Mouse (Mus musculus): ENCODE data around the gene Pphln1. TPM values are rescaled to one million over a fixed set of nuclear protein-coding genes. Genes with fewer than 3 reads are reported as not detected.

The Pphln1 gene
- polyA plus RNA-seq, 1 experiment from 2014 or later: 28.4 TPM

GRCm38 (mm10) chr15:93414456-93414855 is 16.3 kb downstream of the Pphln1 start:
- Histone ChIP-seq H3K4me3 (ENCODE audit: low read depth, low read length) (no peak overlapping the region), H3K9me3 (ENCODE audit: control insufficient read depth, low read length) (no peaks in the 10 kb centered on the region), H3K36me3 (ENCODE audit: control insufficient read depth, insufficient read depth, low read length) (peaks cover 12% of the 10 kb centered on the region), H3K9ac (ENCODE audit: low read length) (no peak overlapping the region), H3K27ac (ENCODE audit: low read depth) (no peak overlapping the region), H3K4me2 (ENCODE audit: low read length) (no peak overlapping the region), H3K4me1 (replicated peaks; ENCODE audit: control insufficient read depth, insufficient read depth, low read length) (no peaks in the 10 kb centered on the region), H3K27me3 (replicated peaks; ENCODE audit: control insufficient read depth, insufficient read depth, low read length) (no peaks in the 10 kb centered on the region)
- ATAC-seq (replicated peaks; ENCODE audit: low FRiP score, low TSS enrichment, low read depth): no peak
- WGBS: 93% methylated on average over 9 of the region's 9 CpGs
- no peak for DNase-seq (ENCODE audit: low spot score)

- DNase-seq (ENCODE audit: low spot score): no peak
- Histone ChIP-seq H3K27me3 (replicated peaks; ENCODE audit: control insufficient read depth, insufficient read depth, low read length) (no peaks in the 10 kb centered on the region), H3K4me1 (replicated peaks; ENCODE audit: control insufficient read depth, insufficient read depth, low read length) (no peaks in the 10 kb centered on the region), H3K9me3 (ENCODE audit: control insufficient read depth, low read length) (no peaks in the 10 kb centered on the region), H3K27ac (ENCODE audit: low read depth) (no peak overlapping the region), H3K4me2 (ENCODE audit: low read length) (no peak overlapping the region), H3K36me3 (ENCODE audit: control insufficient read depth, insufficient read depth, low read length) (peaks cover 17% of the 10 kb centered on the region), H3K4me3 (ENCODE audit: low read depth, low read length) (no peak overlapping the region), H3K9ac (ENCODE audit: low read length) (no peak overlapping the region)
- ATAC-seq (replicated peaks; ENCODE audit: low FRiP score, low TSS enrichment, low read depth): no peak
- 51% methylated on average over 6 of the region's 6 CpGs for WGBS
These were observed 18.1 kb downstream of the Pphln1 start for GRCm38 (mm10) chr15:93416300-93416699.

- no peaks in the 10 kb centered on the region for H3K27me3 ChIP-seq (replicated peaks; ENCODE audit: control insufficient read depth, insufficient read depth, low read length)
- DNase-seq (ENCODE audit: low spot score): no peak
- ATAC-seq (replicated peaks; ENCODE audit: low FRiP score, low TSS enrichment, low read depth): no peak
- H3K27ac ChIP-seq (ENCODE audit: low read depth): no peak overlapping the region
- H3K4me1 ChIP-seq (replicated peaks; ENCODE audit: control insufficient read depth, insufficient read depth, low read length): no peaks in the 10 kb centered on the region
- no peak overlapping the region for H3K4me3 ChIP-seq (ENCODE audit: low read depth, low read length)
- no peak overlapping the region for H3K4me2 ChIP-seq (ENCODE audit: low read length)
- WGBS: 80% methylated on average over 7 of the region's 7 CpGs
- H3K36me3 ChIP-seq (ENCODE audit: control insufficient read depth, insufficient read depth, low read length): peaks cover 25% of the 10 kb centered on the region
- H3K9ac ChIP-seq (ENCODE audit: low read length): no peak overlapping the region
- H3K9me3 ChIP-seq (ENCODE audit: control insufficient read depth, low read length): no peaks in the 10 kb centered on the region
These were observed 22.4 kb downstream of the Pphln1 start for GRCm38 (mm10) chr15:93420596-93420995.

GRCm38 (mm10) chr15:93422537-93422936 is 24.4 kb downstream of the Pphln1 start:
- no peak overlapping the region for H3K27ac ChIP-seq (ENCODE audit: low read depth)
- H3K9ac ChIP-seq (ENCODE audit: low read length): no peak overlapping the region
- ATAC-seq (replicated peaks; ENCODE audit: low FRiP score, low TSS enrichment, low read depth) (no peak), DNase-seq (ENCODE audit: low spot score) (no peak)
- WGBS: 96% methylated on average over 1 of the region's 1 CpGs
- peaks cover 26% of the 10 kb centered on the region for H3K36me3 ChIP-seq (ENCODE audit: control insufficient read depth, insufficient read depth, low read length)
- H3K4me1 ChIP-seq (replicated peaks; ENCODE audit: control insufficient read depth, insufficient read depth, low read length): no peaks in the 10 kb centered on the region
- no peak overlapping the region for H3K4me2 ChIP-seq (ENCODE audit: low read length)
- H3K27me3 ChIP-seq (replicated peaks; ENCODE audit: control insufficient read depth, insufficient read depth, low read length): no peaks in the 10 kb centered on the region
- H3K4me3 ChIP-seq (ENCODE audit: low read depth, low read length): no peak overlapping the region
- no peaks in the 10 kb centered on the region for H3K9me3 ChIP-seq (ENCODE audit: control insufficient read depth, low read length)

GRCm38 (mm10) chr15:93433811-93434210 is 35.7 kb downstream of the Pphln1 start:
- Histone ChIP-seq H3K4me3 (ENCODE audit: low read depth, low read length) (no peak overlapping the region), H3K36me3 (ENCODE audit: control insufficient read depth, insufficient read depth, low read length) (0 out of 2 replicates have a peak, but pooled peaks cover 11% of the 10 kb centered on the region), H3K27ac (ENCODE audit: low read depth) (no peak overlapping the region), H3K9ac (ENCODE audit: low read length) (no peak overlapping the region), H3K9me3 (ENCODE audit: control insufficient read depth, low read length) (no peaks in the 10 kb centered on the region), H3K4me1 (replicated peaks; ENCODE audit: control insufficient read depth, insufficient read depth, low read length) (peaks cover 8% of the 10 kb centered on the region), H3K4me2 (ENCODE audit: low read length) (no peak overlapping the region), H3K27me3 (replicated peaks; ENCODE audit: control insufficient read depth, insufficient read depth, low read length) (no peaks in the 10 kb centered on the region)
- WGBS: 32% methylated on average over 11 of the region's 11 CpGs
- no peak for DNase-seq (ENCODE audit: low spot score)
- ATAC-seq (replicated peaks; ENCODE audit: low FRiP score, low TSS enrichment, low read depth): no peak

GRCm38 (mm10) chr15:93435998-93436397 is 37.8 kb downstream of the Pphln1 start:
- Histone ChIP-seq H3K36me3 (ENCODE audit: control insufficient read depth, insufficient read depth, low read length) (0 out of 2 replicates have a peak, but pooled peaks cover 17% of the 10 kb centered on the region), H3K9me3 (ENCODE audit: control insufficient read depth, low read length) (no peaks in the 10 kb centered on the region), H3K9ac (ENCODE audit: low read length) (no peak overlapping the region), H3K4me1 (replicated peaks; ENCODE audit: control insufficient read depth, insufficient read depth, low read length) (peaks cover 8% of the 10 kb centered on the region), H3K27ac (ENCODE audit: low read depth) (no peak overlapping the region), H3K4me3 (ENCODE audit: low read depth, low read length) (no peak overlapping the region), H3K4me2 (ENCODE audit: low read length) (no peak overlapping the region), H3K27me3 (replicated peaks; ENCODE audit: control insufficient read depth, insufficient read depth, low read length) (no peaks in the 10 kb centered on the region)
- 77% methylated on average over 12 of the region's 12 CpGs for WGBS
- no peak for DNase-seq (ENCODE audit: low spot score)
- ATAC-seq (replicated peaks; ENCODE audit: low FRiP score, low TSS enrichment, low read depth): no peak

GRCm38 (mm10) chr15:93438663-93439062 is 40.5 kb downstream of the Pphln1 start:
- Histone ChIP-seq H3K4me1 (replicated peaks; ENCODE audit: control insufficient read depth, insufficient read depth, low read length) (peaks cover 7% of the 10 kb centered on the region), H3K9me3 (ENCODE audit: control insufficient read depth, low read length) (no peaks in the 10 kb centered on the region), H3K27ac (ENCODE audit: low read depth) (no peak overlapping the region), H3K36me3 (ENCODE audit: control insufficient read depth, insufficient read depth, low read length) (peaks cover 33% of the 10 kb centered on the region), H3K9ac (ENCODE audit: low read length) (no peak overlapping the region), H3K4me3 (ENCODE audit: low read depth, low read length) (no peak overlapping the region), H3K4me2 (ENCODE audit: low read length) (no peak overlapping the region), H3K27me3 (replicated peaks; ENCODE audit: control insufficient read depth, insufficient read depth, low read length) (no peaks in the 10 kb centered on the region)
- WGBS: 43% methylated on average over 5 of the region's 5 CpGs
- DNase-seq (ENCODE audit: low spot score): peak; percentile 70
- ATAC-seq (replicated peaks; ENCODE audit: low FRiP score, low TSS enrichment, low read depth): no peak; the same call in 1 of the 2 replicates

GRCm38 (mm10) chr15:93442271-93442670 is 44.1 kb downstream of the Pphln1 start:
- no peak overlapping the region for H3K9ac ChIP-seq (ENCODE audit: low read length)
- no peaks in the 10 kb centered on the region for H3K27me3 ChIP-seq (replicated peaks; ENCODE audit: control insufficient read depth, insufficient read depth, low read length)
- H3K4me1 ChIP-seq (replicated peaks; ENCODE audit: control insufficient read depth, insufficient read depth, low read length): no peaks in the 10 kb centered on the region
- H3K4me2 ChIP-seq (ENCODE audit: low read length): no peak overlapping the region
- H3K36me3 ChIP-seq (ENCODE audit: control insufficient read depth, insufficient read depth, low read length): peaks cover 42% of the 10 kb centered on the region
- no peaks in the 10 kb centered on the region for H3K9me3 ChIP-seq (ENCODE audit: control insufficient read depth, low read length)
- WGBS: 93% methylated on average over 4 of the region's 4 CpGs
- H3K27ac ChIP-seq (ENCODE audit: low read depth): no peak overlapping the region
- ATAC-seq (replicated peaks; ENCODE audit: low FRiP score, low TSS enrichment, low read depth) (no peak), DNase-seq (ENCODE audit: low spot score) (no peak)
- H3K4me3 ChIP-seq (ENCODE audit: low read depth, low read length): no peak overlapping the region

- no peak overlapping the region for H3K4me2 ChIP-seq (ENCODE audit: low read length)
- H3K36me3 ChIP-seq (ENCODE audit: control insufficient read depth, insufficient read depth, low read length): peaks cover 42% of the 10 kb centered on the region
- no peaks in the 10 kb centered on the region for H3K27me3 ChIP-seq (replicated peaks; ENCODE audit: control insufficient read depth, insufficient read depth, low read length)
- H3K4me3 ChIP-seq (ENCODE audit: low read depth, low read length): no peak overlapping the region
- no peak overlapping the region for H3K27ac ChIP-seq (ENCODE audit: low read depth)
- no peaks in the 10 kb centered on the region for H3K4me1 ChIP-seq (replicated peaks; ENCODE audit: control insufficient read depth, insufficient read depth, low read length)
- DNase-seq (ENCODE audit: low spot score): no peak
- no peaks in the 10 kb centered on the region for H3K9me3 ChIP-seq (ENCODE audit: control insufficient read depth, low read length)
- 82% methylated on average over 6 of the region's 6 CpGs for WGBS
- no peak overlapping the region for H3K9ac ChIP-seq (ENCODE audit: low read length)
- ATAC-seq (replicated peaks; ENCODE audit: low FRiP score, low TSS enrichment, low read depth): no peak
These were observed 45.5 kb downstream of the Pphln1 start for GRCm38 (mm10) chr15:93443676-93444075.
